Mouse (Mus musculus) ES-E14 (cell line): ENCODE measurements around the gene Zfp652. TPM values are rescaled to one million over a fixed set of nuclear protein-coding genes. Genes with fewer than 3 reads are reported as not detected.

Experiments used
- DNase-seq: peaks from one replicate; pipeline ENCODE4 v3.0.0-alpha.2; 2013; ENCODE audit warnings: low read depth, low spot score
- H3K27ac ChIP-seq: 2 replicates; pipeline ENCODE4 v1.5.1; 2012; ENCODE audit warnings: low read depth, mild to moderate bottlenecking, low read length, moderate library complexity, mixed read lengths; ENCODE audit not compliant: poor library complexity, insufficient read depth, severe bottlenecking
- H3K36me3 ChIP-seq: 2 replicates; pipeline ENCODE4 v1.6.1; 2012; ENCODE audit warnings: mild to moderate bottlenecking, low read length, moderate library complexity, mixed read lengths; ENCODE audit not compliant: control insufficient read depth, poor library complexity, insufficient read depth, severe bottlenecking
- H3K4me1 ChIP-seq, 2 experiments: fragments of 150-350 bp in 1 of 2; sonication (generic) in 1 of 2; 2 replicates each; pipeline ENCODE4 v1.6.1; 2012; ENCODE audit warnings: low read length in 2 of 2, mild to moderate bottlenecking in 1 of 2, mixed read lengths in 1 of 2; ENCODE audit not compliant: control insufficient read depth in 2 of 2, insufficient read depth in 2 of 2, poor library complexity in 1 of 2
- H3K4me3 ChIP-seq, 2 experiments: fragments of 150-350 bp in 1 of 2; sonication (generic) in 1 of 2; 2 replicates each; pipeline ENCODE4 v1.5.1; 2012; ENCODE audit warnings: low read length in 2 of 2, low read depth in 1 of 2, mild to moderate bottlenecking in 1 of 2, mixed read lengths in 1 of 2; ENCODE audit not compliant: insufficient read depth in 1 of 2, poor library complexity in 1 of 2, severe bottlenecking in 1 of 2
- H3K9ac ChIP-seq: 2 replicates; pipeline ENCODE4 v1.6.1; 2012; ENCODE audit warnings: low read depth, mild to moderate bottlenecking, low read length, mixed read lengths; ENCODE audit not compliant: poor library complexity, insufficient read depth, severe bottlenecking
- H3K9me3 ChIP-seq: fragments of 150-350 bp; sonication (generic); 2 replicates; pipeline ENCODE4 v1.6.1; 2012; ENCODE audit warnings: low read depth, mild to moderate bottlenecking, low read length; ENCODE audit not compliant: control insufficient read depth, insufficient read depth
- CHD2 ChIP-seq: IDR thresholded peaks from 2 replicates; pipeline ENCODE4 v1.6.1; 2014; ENCODE audit warnings: mild to moderate bottlenecking, low read depth, low read length, inconsistent platforms
- HCFC1 ChIP-seq: IDR thresholded peaks from 2 replicates; pipeline ENCODE4 v1.6.1; 2012; ENCODE audit warnings: low read length, inconsistent platforms, borderline replicate concordance; ENCODE audit not compliant: insufficient read depth
- MAFK ChIP-seq: IDR thresholded peaks from 2 replicates; pipeline ENCODE4 v1.6.1; 2014; ENCODE audit warnings: mild to moderate bottlenecking, low read depth, low read length, inconsistent platforms; ENCODE audit not compliant: insufficient read depth
- ZC3H11A ChIP-seq: IDR thresholded peaks from 2 replicates; pipeline ENCODE4 v1.6.1; 2012; ENCODE audit warnings: low read depth, mild to moderate bottlenecking, inconsistent platforms, low read length, borderline replicate concordance
- ZNF384 ChIP-seq: IDR thresholded peaks from 2 replicates; pipeline ENCODE4 v1.6.1; 2012; ENCODE audit warnings: low read depth, low read length, inconsistent platforms
- in situ Hi-C, 2 experiments: fragments of 600-800 bp; cut with MboI; formaldehyde crosslinking; loops; one replicate each; pipeline ENCODE4 v1.15.1; 2025; ENCODE audit warnings: low sequenced_read_pairs in 2 of 2, inconsistent platforms in 1 of 2; ENCODE audit not compliant: unreplicated experiment in 2 of 2
- total RNA-seq: library from RNA; depleted of rRNA; stranded (reverse); fragments of 300-350 nt; gene quantifications from 2 replicates; pipeline ENCODE4 v1.2.3, GENCODE M21; 2012

The Zfp652 gene
- total RNA-seq, 1 experiment, result 26.9 TPM

DNA sequence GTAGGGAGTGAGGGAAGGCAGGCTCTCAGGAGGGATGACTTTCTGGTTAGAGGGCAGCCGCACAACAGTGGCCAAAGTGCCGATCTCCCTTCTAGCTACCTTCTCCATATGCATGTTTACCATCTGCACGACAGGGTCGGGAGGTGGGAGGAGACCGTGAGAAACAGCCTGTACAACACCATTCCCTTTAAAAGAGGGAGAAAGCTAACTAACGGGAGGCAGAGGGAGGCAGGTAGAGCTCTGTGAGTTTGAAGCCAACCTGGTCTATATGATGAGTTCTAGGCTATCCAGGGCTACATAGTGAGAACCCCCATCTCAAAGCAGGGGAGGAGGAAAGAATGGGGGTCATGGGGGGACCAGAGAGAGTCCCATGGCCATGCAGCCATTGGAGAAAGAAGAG is 123.4 kb downstream of the Zfp652 start:
- TF ChIP-seq ZNF384, result no peak
- no peak for TF ChIP-seq MAFK
- no peak for TF ChIP-seq HCFC1
- TF ChIP-seq ZC3H11A, result no peak
- TF ChIP-seq CHD2, result no peak
- H3K9ac ChIP-seq, result no peak overlapping the region
- H3K4me1 ChIP-seq, result peaks cover 5 to 36% of the 10 kb centered on the region in 2 experiments; a peak in 2 of 4 replicates
- in situ Hi-C loops, result no loop called here
- no peak overlapping the region for H3K27ac ChIP-seq
- H3K9me3 ChIP-seq, result no peaks in the 10 kb centered on the region
- no peak for DNase-seq
- H3K4me3 ChIP-seq, result no peak overlapping the region
- no peaks in the 10 kb centered on the region for H3K36me3 ChIP-seq

DNA sequence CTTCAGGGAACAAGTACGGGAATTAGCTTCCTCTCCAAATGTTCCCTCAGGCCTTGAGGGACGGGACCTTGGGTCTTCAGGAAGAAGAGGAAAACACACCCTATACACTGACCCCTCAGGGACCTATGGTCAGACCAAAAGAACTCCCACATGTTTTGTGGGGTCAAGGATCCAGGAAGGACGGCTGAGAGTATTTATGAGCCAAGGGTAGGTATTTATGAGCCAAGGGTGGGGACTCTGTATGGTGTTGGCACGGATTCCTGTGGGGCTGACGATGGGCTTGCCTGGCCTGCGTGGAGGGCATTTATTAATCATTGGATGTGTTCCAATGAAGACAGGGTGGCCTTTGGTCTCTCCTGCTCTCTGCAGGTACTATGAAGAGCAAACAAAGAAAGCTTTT is 124.0 kb downstream of the Zfp652 start:
- in situ Hi-C loops, result no loop called here
- H3K4me3 ChIP-seq, result no peak overlapping the region
- H3K9me3 ChIP-seq, result no peaks in the 10 kb centered on the region
- TF ChIP-seq MAFK (no peak), CHD2 (no peak)
- H3K4me1 ChIP-seq, result peaks cover 5 to 36% of the 10 kb centered on the region in 2 experiments; a peak in 3 of 4 replicates
- H3K27ac ChIP-seq, result no peak overlapping the region
- no peak overlapping the region for H3K9ac ChIP-seq
- no peak for DNase-seq
- no peaks in the 10 kb centered on the region for H3K36me3 ChIP-seq

DNA sequence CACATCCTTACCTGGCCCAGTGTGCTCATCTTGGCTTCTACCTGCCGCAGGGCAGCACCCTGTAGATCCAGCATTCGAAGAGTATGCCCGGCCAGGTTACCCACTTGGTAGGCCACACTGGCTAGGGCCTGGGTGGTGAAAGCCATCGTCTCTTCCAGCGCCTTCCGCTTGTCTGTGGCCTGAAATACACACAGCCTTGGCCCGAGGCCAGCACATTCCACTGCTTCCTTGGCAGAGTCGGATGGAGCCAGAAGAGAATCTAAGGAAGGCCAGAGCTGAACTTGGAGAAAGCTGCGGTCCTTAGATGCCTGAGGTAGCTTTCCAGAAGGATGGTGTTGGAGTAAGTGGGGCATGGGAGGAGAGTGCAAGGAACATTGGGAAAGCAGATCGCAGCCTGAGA is 124.6 kb downstream of the Zfp652 start, which contains the start of gene Gngt2:
Gngt2 (plus strand) TSS at position 158 of the 400 bp plus-strand sequence.
- Histone ChIP-seq H3K27ac (no peak within 1 kb of the TSS), H3K36me3 (no peaks in the 10 kb centered on the region), H3K4me1 (peaks cover 5 to 37% of the 10 kb centered on the region in 2 experiments; a peak in 3 of 4 replicates), H3K4me3 (no peak within 1 kb of the TSS), H3K9ac (no peak within 1 kb of the TSS), H3K9me3 (no peaks in the 10 kb centered on the region)
- DNase-seq, result no peak
- TF ChIP-seq ZC3H11A, result no peak
- no peak for TF ChIP-seq MAFK
- TF ChIP-seq ZNF384, result no peak
- TF ChIP-seq CHD2, result no peak
- TF ChIP-seq HCFC1, result no peak
- in situ Hi-C loops, result no loop called here

DNA sequence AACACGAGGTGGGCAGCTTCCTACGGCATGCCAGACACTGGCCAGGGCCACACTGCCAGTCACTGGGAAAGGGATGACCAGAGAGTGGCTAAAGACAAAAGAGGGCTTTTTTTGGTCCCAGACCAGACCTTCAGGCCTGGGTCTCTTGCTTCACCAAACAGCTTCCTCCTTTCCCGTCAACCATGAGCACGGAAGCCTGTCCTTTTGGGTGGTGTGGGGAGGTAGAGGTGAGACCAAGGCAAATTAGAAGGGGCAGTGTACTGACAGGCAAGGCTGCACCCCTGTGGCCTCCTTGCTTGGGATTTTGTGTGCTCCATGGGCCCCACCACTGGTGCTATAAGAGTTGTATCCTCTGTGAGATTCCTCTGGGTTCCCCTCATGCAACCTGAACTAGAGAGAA is 126.1 kb downstream of the Zfp652 start:
- Histone ChIP-seq H3K4me3 (no peak overlapping the region), H3K4me1 (peaks cover 8 to 35% of the 10 kb centered on the region in 2 experiments), H3K9me3 (no peaks in the 10 kb centered on the region), H3K27ac (no peak overlapping the region), H3K36me3 (no peaks in the 10 kb centered on the region), H3K9ac (no peak overlapping the region)
- no peak for DNase-seq
- in situ Hi-C loops, result no loop called here
- no peak for TF ChIP-seq ZC3H11A
- TF ChIP-seq ZNF384, result no peak
- TF ChIP-seq MAFK, result no peak
- TF ChIP-seq HCFC1, result no peak
- TF ChIP-seq CHD2, result no peak

DNA sequence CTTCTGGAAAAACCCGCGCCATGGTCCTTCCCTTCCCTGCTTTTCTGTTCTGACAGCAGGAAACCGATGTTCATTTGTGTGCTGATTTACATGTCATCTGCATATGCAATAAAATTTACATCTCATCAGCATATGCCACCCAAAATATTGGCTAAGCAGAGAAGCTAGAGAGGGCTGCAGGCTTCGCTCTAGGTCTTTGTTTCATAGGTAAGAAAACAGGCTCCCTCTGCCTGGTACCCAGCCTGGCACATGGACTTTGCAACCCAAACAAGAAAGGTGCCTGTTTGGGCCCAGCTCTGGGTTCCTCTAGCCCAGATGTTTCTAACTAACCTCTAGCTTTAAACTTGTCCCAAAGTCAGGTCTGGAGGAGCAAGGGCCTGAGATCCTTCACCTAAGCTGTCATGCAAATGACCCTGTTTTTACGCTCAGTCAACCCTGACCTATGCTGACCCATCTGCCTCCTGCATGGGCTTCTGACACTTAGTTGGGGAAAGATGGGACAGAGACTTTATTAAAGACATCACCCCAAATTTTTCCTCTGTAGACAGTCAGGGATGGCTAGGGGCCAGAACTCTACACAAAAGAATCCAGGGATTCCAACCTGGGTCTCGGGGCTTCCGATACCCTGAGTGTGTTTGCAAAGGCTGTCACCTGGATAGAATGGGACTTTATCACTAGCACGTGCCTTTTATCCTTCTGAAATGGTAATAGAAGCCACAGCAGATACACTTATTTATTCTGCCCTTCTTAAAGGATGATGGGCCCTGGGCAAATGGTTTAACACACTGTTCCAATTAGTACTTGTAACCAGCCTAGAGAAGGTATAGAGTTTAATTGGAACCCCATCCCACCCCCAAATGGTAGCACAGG is 126.8 kb downstream of the Zfp652 start:
- H3K27ac ChIP-seq, result no peak overlapping the region
- DNase-seq, result no peak
- in situ Hi-C loops, result no loop called here

More for the DNA sequence above, 126.8 kb downstream of the Zfp652 start:
- TF ChIP-seq ZC3H11A, result no peak
- no peak for TF ChIP-seq MAFK
- no peak for TF ChIP-seq CHD2
- no peak for TF ChIP-seq ZNF384
- no peak for TF ChIP-seq HCFC1
- Histone ChIP-seq H3K4me1 (peaks cover 11 to 32% of the 10 kb centered on the region in 2 experiments), H3K4me3 (no peak overlapping the region), H3K36me3 (no peaks in the 10 kb centered on the region), H3K9ac (no peak overlapping the region), H3K9me3 (no peaks in the 10 kb centered on the region)
